Mouse (Mus musculus) Patski (cell line): ENCODE data around the gene Metrnl. TPM values are rescaled to one million over a fixed set of nuclear protein-coding genes. Genes with fewer than 3 reads are reported as not detected.

Experiments
- ATAC-seq: fragments of 100-300 bp; one replicate; pipeline ENCODE4 v1.8.0; 2021
- CTCF ChIA-PET: fragments of 350-600 bp; sonication (Branson Sonifier 250); formaldehyde crosslinking; loops from one replicate; lab custom pipeline; 2022; ENCODE audit warnings: inconsistent platforms; lab: Charles Lee
- POLR2A ChIA-PET: fragments of 350-600 bp; sonication (Branson Sonifier 250); formaldehyde crosslinking; loops from one replicate; lab custom pipeline; 2022; ENCODE audit warnings: antibody characterized with exemption, inconsistent platforms; lab: Charles Lee
- DNase-seq: peaks from one replicate; pipeline ENCODE4 v3.0.0-alpha.2; 2011; ENCODE audit warnings: low read depth, low spot score
- H3K27me3 ChIP-seq: fragments of 371-371 bp; one replicate; pipeline ENCODE4 v1.5.1; 2021
- CTCF ChIP-seq: fragments of 100-300 bp; IDR thresholded peaks from one replicate; pipeline ENCODE4 v1.5.1; 2021
- in situ Hi-C: fragments of 300-500 bp; cut with MboI; formaldehyde crosslinking; loops from 3 replicates; pipeline ENCODE4 v1.11.1; 2018; ENCODE audit warnings: low pct_unique_long_range_greater_than_20kb, mixed read lengths
- polyA plus RNA-seq: library from polyadenylated mRNA; unstranded; gene quantifications from one replicate; pipeline ENCODE4 v1.2.3, GENCODE M21; 2021

The Metrnl gene
- polyA plus RNA-seq, 1 experiment from 2014 or later, result 89.5 TPM

- in situ Hi-C loops, result no loop called here
- TF ChIP-seq CTCF, result no peak
- ChIA-PET POLR2A (no interaction called here), CTCF (no interaction called here)
- H3K27me3 ChIP-seq, result no peaks in the 10 kb centered on the region
- DNase-seq (no peak), ATAC-seq (no peak)
Measured at GRCm38 (mm10) chr11:121661116-121661515, 40.2 kb upstream of the Metrnl start.

DNA sequence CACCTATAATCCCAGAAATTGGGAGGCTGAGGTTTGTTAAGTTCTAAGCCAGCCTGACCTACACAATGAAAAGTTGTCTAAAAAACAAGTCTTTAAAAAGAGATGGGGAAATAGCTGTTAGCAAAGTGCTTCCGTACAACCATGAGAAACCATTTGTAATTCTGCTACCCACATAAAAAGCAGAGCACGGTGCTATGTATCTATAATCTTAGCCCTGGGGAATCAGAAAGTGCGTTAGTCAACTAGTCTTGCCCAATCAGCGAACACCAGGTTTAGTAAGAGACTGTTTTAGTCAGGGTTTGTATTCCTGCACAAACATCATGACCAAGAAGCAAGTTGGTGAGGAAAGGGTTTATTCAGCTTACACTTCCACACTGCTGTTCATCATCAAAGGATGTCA is 33.8 kb upstream of the Metrnl start:
- ChIA-PET CTCF (interaction anchor here (1.4 to 2.0 kb wide), 2 partner anchors 13 to 34 kb away, joined by 4 to 5 read pairs; partner anchors contain the start of gene Metrnl), POLR2A (interaction anchor here (0.6 kb wide), 1 partner anchor 28 kb away, joined by 9 read pairs; no protein-coding TSS in a partner anchor)
- DNase-seq (no peak), ATAC-seq (no peak)
- H3K27me3 ChIP-seq, result no peaks in the 10 kb centered on the region
- no peak for TF ChIP-seq CTCF
- in situ Hi-C loops, result no loop called here

DNA sequence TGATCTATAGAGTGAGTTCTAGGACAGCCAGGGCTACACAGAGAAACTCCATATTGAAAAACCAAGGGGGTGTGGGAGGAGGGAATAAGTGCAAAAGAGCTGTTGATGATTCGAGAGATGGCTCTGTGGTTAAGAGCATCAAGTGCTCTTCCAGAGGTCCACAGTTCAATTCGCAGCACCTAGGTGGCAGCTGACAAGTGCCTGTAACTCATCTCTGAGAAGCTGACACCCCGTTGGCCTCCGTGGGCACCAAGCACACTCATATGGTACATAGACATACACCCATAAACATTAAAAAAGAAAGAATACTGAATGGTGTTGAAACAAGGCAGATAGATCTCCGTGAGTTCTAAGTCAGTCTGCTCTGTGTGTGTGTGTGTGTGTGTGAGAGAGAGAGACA is 32.6 kb upstream of the Metrnl start:
- CTCF ChIA-PET, result interaction anchor here (0.8 to 2.0 kb wide), 2 partner anchors 9 to 33 kb away, joined by 3 to 5 read pairs; partner anchors contain the start of gene Metrnl
- no peaks in the 10 kb centered on the region for H3K27me3 ChIP-seq
- in situ Hi-C loops, result no loop called here
- ATAC-seq (no peak), DNase-seq (no peak)
- POLR2A ChIA-PET, result interaction anchor here (0.6 kb wide), 1 partner anchor 160 kb away, joined by 4 read pairs; no protein-coding TSS in a partner anchor
- no peak for TF ChIP-seq CTCF

DNA sequence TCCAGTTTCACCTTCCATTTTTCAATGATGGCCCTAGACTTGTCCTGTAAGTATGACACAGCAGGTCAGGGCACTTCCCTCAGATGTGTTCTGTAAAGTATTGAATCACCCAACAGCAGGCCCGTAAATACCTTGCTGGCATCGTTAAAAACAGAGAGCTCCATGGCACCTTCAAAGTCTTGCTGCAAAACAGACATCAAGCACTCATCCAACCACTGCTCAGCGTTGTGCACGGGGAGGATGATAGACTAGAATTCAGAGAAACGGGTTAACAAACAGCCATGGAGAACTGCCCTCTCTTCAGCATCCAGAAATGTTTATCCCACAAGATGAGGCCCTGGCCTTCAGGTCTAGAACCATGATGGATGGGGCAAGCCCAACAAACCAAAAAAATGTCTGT is 30.4 kb upstream of the Metrnl start:
- in situ Hi-C loops, result no loop called here
- POLR2A ChIA-PET, result no interaction called here
- H3K27me3 ChIP-seq, result no peaks in the 10 kb centered on the region
- CTCF ChIA-PET, result interaction anchor here (1.0 kb wide), 1 partner anchor 8 kb away, joined by 3 read pairs; no protein-coding TSS in a partner anchor
- ATAC-seq (no peak), DNase-seq (no peak)
- TF ChIP-seq CTCF, result no peak

- TF ChIP-seq CTCF, result peak; percentile 39
- ChIA-PET POLR2A (interaction anchor here (0.7 to 2.2 kb wide), 3 partner anchors 8 to 67 kb away, joined by 3 to 16 read pairs (median 3); partner anchors contain the start of gene Metrnl), CTCF (interaction anchor here (1.1 to 2.0 kb wide), 2 partner anchors 23 to 136 kb away, joined by 3 to 6 read pairs; no protein-coding TSS in a partner anchor)
- no peaks in the 10 kb centered on the region for H3K27me3 ChIP-seq
- DNase-seq (no peak), ATAC-seq (no peak)
- in situ Hi-C loops, result no loop called here
Measured at GRCm38 (mm10) chr11:121672312-121672989, 28.9 kb upstream of the Metrnl start.

DNA sequence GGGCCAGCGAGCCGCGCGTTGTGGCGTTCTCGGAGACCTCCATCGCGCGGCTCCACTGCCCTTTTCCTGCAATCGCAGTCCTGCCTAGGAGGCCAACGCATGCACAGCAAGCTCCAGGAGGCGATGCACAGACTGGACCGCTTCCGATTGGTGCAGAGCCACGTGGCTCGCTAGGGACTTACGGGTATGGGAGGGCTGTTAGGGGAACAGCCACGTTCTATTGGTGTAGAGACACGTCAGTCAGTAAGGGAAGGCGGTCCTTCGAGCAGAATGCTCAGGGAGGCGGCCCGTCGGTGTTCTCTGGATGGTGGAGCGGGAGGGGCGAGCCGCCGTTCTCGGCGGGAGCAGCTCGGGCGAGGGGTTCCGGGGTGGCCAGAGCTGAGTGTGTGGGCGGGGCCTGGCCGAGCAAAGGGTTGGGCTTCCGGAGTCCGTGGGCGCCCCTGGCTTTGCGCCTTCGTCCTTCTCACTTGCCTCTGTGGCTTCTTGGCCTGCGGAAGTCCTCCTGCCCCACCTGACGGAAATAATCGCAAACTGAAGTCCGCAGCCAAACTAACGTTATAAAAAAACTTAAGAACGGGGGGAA is 28.3 kb upstream of the Metrnl start, which contains the start of gene B3gntl1:
Gene B3gntl1, minus strand, starts transcription at position 164 of the 583 bp plus-strand sequence.
- ChIA-PET CTCF (interaction anchor here (1.1 to 2.0 kb wide), 3 partner anchors 23 to 135 kb away, joined by 3 to 6 read pairs (median 3); no protein-coding TSS in a partner anchor), POLR2A (interaction anchor here (0.7 to 2.2 kb wide), 3 partner anchors 9 to 66 kb away, joined by 3 to 16 read pairs (median 3); partner anchors contain the start of gene Metrnl)
- DNase-seq (peak; percentile 100), ATAC-seq (peak; percentile 99)
- in situ Hi-C loops, result no loop called here
- H3K27me3 ChIP-seq, result no peaks in the 10 kb centered on the region
- TF ChIP-seq CTCF, result peak; percentile 25

GRCm38 (mm10) chr11:121673629-121674028 is 27.7 kb upstream of the Metrnl start:
- ChIA-PET POLR2A (interaction anchor here (1.0 to 2.2 kb wide), 2 partner anchors 9 to 28 kb away, joined by 3 to 16 read pairs; partner anchors contain the start of gene Metrnl), CTCF (interaction anchor here (1.1 to 2.0 kb wide), 3 partner anchors 22 to 135 kb away, joined by 3 to 6 read pairs (median 3); no protein-coding TSS in a partner anchor)
- TF ChIP-seq CTCF, result peak; percentile 13
- ATAC-seq, result no peak
- in situ Hi-C loops, result no loop called here
- no peak for DNase-seq
- H3K27me3 ChIP-seq, result no peaks in the 10 kb centered on the region

GRCm38 (mm10) chr11:121676836-121677235 is 24.5 kb upstream of the Metrnl start:
- ChIA-PET CTCF (interaction anchor here (0.6 kb wide), 1 partner anchor 147 kb away, joined by 3 read pairs; no protein-coding TSS in a partner anchor), POLR2A (no interaction called here)
- H3K27me3 ChIP-seq, result no peaks in the 10 kb centered on the region
- in situ Hi-C loops, result no loop called here
- ATAC-seq (no peak), DNase-seq (no peak)
- no peak for TF ChIP-seq CTCF

- ChIA-PET POLR2A (no interaction called here), CTCF (no interaction called here)
- no peak for TF ChIP-seq CTCF
- no peaks in the 10 kb centered on the region for H3K27me3 ChIP-seq
- in situ Hi-C loops, result no loop called here
- DNase-seq (no peak), ATAC-seq (no peak)
Measured at GRCm38 (mm10) chr11:121679581-121679980, 21.8 kb upstream of the Metrnl start.

DNA sequence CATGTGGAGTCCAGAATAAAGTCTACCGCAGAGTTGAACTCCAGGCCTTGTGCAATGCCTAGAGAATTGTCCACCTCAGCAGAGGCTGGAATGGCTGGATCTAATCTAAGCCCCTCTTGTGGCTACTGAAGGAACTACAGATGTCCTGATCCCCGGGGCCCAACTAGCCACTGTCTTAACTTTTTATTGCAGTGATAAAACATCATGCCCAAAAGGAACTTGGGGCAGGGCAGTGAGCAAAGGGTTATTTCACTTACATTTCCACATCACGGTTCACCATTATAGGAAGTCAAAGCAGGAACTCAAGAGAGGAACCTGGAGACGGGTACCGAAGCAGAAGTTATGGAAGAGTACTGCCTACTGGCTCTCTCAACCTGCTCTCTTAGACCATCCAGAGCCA is 20.6 kb upstream of the Metrnl start:
- DNase-seq, result no peak

More for the DNA sequence above, 20.6 kb upstream of the Metrnl start:
- ChIA-PET CTCF (no interaction called here), POLR2A (no interaction called here)
- in situ Hi-C loops, result no loop called here
- no peak for ATAC-seq
- peak; percentile 60 for TF ChIP-seq CTCF
- no peaks in the 10 kb centered on the region for H3K27me3 ChIP-seq
